Comparison of ENCODE assay signal across 12 mouse cellular contexts in the genomic region with DNA sequence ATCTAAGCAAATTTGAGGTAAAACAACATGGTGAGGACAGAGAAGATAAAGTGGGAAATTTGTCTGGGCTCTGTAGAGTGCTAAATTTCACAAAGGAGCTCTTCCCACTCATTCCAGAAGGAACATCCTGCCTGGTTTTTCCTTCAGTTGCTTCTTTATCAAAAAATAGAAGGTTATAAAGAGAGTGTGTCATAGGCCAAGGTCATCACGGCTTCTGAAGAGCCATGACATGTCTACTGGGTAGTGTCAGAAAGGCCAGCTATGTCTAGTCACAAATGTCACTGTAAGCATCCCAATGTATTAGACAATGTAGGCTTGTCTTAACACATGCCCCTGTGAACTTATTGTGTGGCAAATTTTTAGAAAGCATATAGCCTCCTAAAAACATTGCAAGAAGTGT.
"Had no signal": no experiment of that assay in that cellular context is flagged by ENCODE, and none has a peak within 500 bp of the region (broad histone marks: within the 10 kb centered on the region; RNA-seq: fewer than 3 reads in every experiment).

No protein-coding gene starts in this region.

- DNase-seq: left cerebral cortex, postnatal 4 days; liver; liver, embryonic 13.5 days; liver, postnatal 0 days; lung, adult 18-20 months; lung, adult 2 months; lung, embryonic 14.5 days; lung, postnatal 10 days; lung, postnatal 14 days; lung, postnatal 36 days; lung, postnatal 4 days; midbrain, embryonic 14.5 days had no signal
